Mouse (Mus musculus) liver, adult 2 months (tissue): Measurements from ENCODE around the gene Gramd4. TPM values are rescaled to one million over a fixed set of nuclear protein-coding genes. Genes with fewer than 3 reads are reported as not detected.
A peak's percentile ranks its signal among the peaks of the same experiment; 100 is the strongest.
"Not testable (repeated sequence)": the region's sequence is repeated elsewhere in the genome, so short reads cannot be mapped to it uniquely, and the experiment has no call there.

ENCODE experiments used
- DNase-seq: peaks from one replicate; pipeline ENCODE4 v3.0.0-alpha.2; 2011; ENCODE audit warnings: low read depth, low spot score; ENCODE audit errors: extremely low read depth
- H3K27ac ChIP-seq: fragments of 200-500 bp; replicated peaks from 2 replicates; pipeline ENCODE4 v1.5.1; 2012; ENCODE audit warnings: low read depth, mild to moderate bottlenecking, control low read depth, inconsistent platforms, low read length; ENCODE audit not compliant: insufficient read depth
- H3K27me3 ChIP-seq: fragments of 200-500 bp; 2 replicates; pipeline ENCODE4 v1.6.1; 2012; ENCODE audit warnings: mild to moderate bottlenecking, moderate library complexity, low read length, inconsistent platforms; ENCODE audit not compliant: control insufficient read depth, insufficient read depth
- H3K36me3 ChIP-seq: fragments of 200-500 bp; 2 replicates; pipeline ENCODE4 v1.6.1; 2012; ENCODE audit warnings: low read length, inconsistent platforms; ENCODE audit not compliant: control insufficient read depth, insufficient read depth
- H3K4me1 ChIP-seq: fragments of 200-500 bp; 2 replicates; pipeline ENCODE4 v1.6.1; 2011; ENCODE audit warnings: low read length; ENCODE audit not compliant: control insufficient read depth, insufficient read depth
- H3K4me3 ChIP-seq: fragments of 200-500 bp; 2 replicates; pipeline ENCODE4 v1.5.1; 2011; ENCODE audit warnings: low read depth, mild to moderate bottlenecking, control low read depth, low read length, moderate library complexity; ENCODE audit not compliant: insufficient read depth
- H3K79me2 ChIP-seq: fragments of 200-500 bp; 2 replicates; pipeline ENCODE4 v1.6.1; 2012; ENCODE audit warnings: inconsistent platforms, mild to moderate bottlenecking, low read length, moderate library complexity; ENCODE audit not compliant: control insufficient read depth, insufficient read depth
- H3K9ac ChIP-seq: fragments of 200-500 bp; 2 replicates; pipeline ENCODE4 v1.6.1; 2012; ENCODE audit warnings: low read depth, mild to moderate bottlenecking, control low read depth, inconsistent platforms, low read length
- CTCF ChIP-seq: fragments of 200-500 bp; IDR thresholded peaks from 2 replicates; pipeline ENCODE4 v1.5.1; 2011; ENCODE audit warnings: low read depth, low read length, control low read depth
- POLR2A ChIP-seq: fragments of 200-500 bp; IDR thresholded peaks from 2 replicates; pipeline ENCODE4 v1.6.1; 2011; ENCODE audit warnings: low read length, control low read depth; ENCODE audit not compliant: insufficient read depth; ENCODE audit errors: extremely low read depth
- WGBS: fragments of 180-500 bp; shearing (Covaris S2); methylation state at CpG from one replicate; pipeline ENCODE4 v1.1.7; 2018; 5-methylcytosine and 5-hydroxymethylcytosine counted together
- polyA plus RNA-seq: library from polyadenylated mRNA; depleted of rRNA; stranded (reverse); fragments of >200 nt; gene quantifications from 2 replicates; pipeline ENCODE4 v1.2.3, GENCODE M21; 2012
- total RNA-seq: library from RNA; depleted of rRNA; stranded (reverse); fragments of >200 nt; gene quantifications from 2 replicates; pipeline ENCODE4 v1.2.3, GENCODE M21; 2014

Gramd4 gene
- total and polyA plus RNA-seq, 2 experiments: 2.4 to 6.0 TPM

DNA sequence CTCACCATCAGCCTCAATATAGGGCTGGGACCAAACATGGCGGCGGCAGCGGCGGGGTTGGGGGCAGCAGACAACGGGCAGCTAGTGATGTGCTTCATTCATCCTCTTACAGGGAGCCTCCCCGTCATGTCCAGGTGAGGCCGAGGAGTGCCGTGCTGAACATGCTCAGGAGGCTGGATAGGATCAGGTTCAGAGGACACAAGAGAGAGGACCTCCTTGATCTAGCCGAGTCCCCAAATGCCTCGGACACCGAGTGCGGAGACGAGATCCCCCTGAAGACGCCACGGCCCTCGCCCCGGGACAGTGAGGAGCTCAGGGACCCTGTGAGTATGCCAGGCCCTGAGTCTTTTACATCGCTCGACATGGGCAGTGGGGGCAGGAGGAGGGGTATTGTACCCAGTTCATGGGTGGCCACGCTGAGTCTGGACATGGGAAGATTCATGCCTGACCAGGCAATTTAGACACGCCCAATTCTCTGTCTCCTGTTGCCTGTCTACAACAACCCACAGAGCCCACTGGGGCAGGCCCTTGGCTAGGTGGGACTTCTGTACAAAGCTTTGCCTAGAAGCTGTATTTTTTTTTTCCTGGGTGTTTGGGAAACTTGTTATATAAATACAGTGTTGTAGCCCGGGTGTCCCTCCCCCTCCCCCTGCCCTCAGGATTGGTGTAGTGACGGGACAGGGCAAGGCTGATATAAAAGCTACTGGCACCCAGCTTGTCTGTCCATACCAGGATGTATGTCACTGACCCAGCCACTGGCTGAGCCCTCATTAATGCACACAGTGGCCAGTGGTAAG lies 33.9 kb downstream of the Gramd4 start:
- Histone ChIP-seq H3K9ac (peak overlapping the region; percentile 65), H3K4me1 (peaks cover 37% of the 10 kb centered on the region)
- 85% methylated on average over 23 of the region's 23 CpGs for WGBS

DNA sequence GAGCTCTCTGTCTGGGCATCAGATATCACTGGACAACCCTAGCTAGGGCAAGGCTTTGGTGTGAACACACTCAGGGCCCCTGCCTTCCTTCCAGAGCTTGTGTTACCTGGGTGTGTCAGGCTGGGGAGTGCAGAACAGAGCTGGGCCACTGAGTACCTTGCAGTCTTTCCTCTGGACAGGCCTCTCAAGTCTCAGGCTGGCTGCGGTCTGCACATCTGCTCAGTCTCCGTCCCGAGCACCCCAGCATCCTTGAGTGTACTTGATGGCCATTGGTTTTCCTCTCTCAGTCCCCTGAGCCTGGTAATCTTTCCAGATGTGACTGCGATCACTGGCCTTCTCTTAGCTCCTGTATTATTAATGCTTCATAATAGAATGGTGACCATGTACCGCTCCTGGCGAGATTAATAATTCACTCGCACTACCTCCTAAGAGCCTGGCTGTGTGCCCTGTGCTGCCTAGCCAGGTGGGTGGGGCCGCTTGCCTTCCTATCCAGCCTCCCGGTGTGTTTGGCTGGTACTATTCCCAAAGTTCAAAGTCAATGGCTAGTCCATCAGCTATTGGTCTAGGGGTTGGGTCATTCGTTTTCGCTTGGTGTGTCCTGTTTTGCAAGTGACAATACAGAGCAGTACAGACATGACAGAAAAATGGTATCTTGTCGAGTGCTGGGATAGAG lies 34.6 kb downstream of the Gramd4 start:
- WGBS: 24% methylated on average over 12 of the region's 12 CpGs
- peaks cover 9% of the 10 kb centered on the region; the same call in 1 of the 2 replicates for H3K79me2 ChIP-seq
- H3K27me3 ChIP-seq: no peaks in the 10 kb centered on the region
- peak overlapping the region; percentile 40 for H3K4me3 ChIP-seq
- peak; percentile 99 for DNase-seq
- peak overlapping the region; percentile 65 for H3K9ac ChIP-seq
- peak overlapping the region; percentile 95 for H3K27ac ChIP-seq
- H3K4me1 ChIP-seq: peaks cover 37% of the 10 kb centered on the region
- TF ChIP-seq POLR2A (no peak), CTCF (no peak)
- no peaks in the 10 kb centered on the region for H3K36me3 ChIP-seq

More for the DNA sequence above, 33.9 kb downstream of the Gramd4 start:
- Histone ChIP-seq H3K27me3 (no peaks in the 10 kb centered on the region), H3K79me2 (peaks cover 13% of the 10 kb centered on the region; the same call in 1 of the 2 replicates), H3K36me3 (no peaks in the 10 kb centered on the region), H3K27ac (peak overlapping the region; percentile 95), H3K4me3 (peak overlapping the region; percentile 40)
- TF ChIP-seq CTCF (no peak), POLR2A (no peak)
- no peak for DNase-seq

DNA sequence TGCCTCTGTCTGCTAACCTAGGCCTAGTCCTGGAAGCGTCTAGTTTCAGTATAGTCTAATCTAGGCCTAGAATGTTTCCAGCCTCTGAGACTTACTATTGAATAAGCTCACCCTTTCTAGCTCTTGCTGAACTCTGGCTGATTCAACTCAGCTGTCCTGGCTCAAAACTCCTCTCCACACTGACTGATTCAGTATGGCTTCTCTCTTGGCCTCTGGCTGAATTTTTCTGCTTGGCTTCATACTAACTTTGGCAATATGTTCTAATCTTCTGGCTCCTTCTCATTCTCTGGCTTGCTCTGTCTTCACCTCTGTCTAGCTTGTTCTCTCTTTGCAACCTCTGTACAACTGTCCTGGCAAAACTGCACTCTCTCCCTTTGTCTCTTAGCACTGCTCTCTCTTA lies 35.7 kb downstream of the Gramd4 start:
- Histone ChIP-seq H3K79me2 (peaks cover 9% of the 10 kb centered on the region; the same call in 1 of the 2 replicates), H3K4me1 (peaks cover 37% of the 10 kb centered on the region), H3K27me3 (no peaks in the 10 kb centered on the region), H3K36me3 (no peaks in the 10 kb centered on the region), H3K9ac (no peak overlapping the region), H3K4me3 (peak overlapping the region; percentile 14; the same call in 1 of the 2 replicates), H3K27ac (peak overlapping the region; percentile 73)
- TF ChIP-seq CTCF: no peak
- TF ChIP-seq POLR2A: no peak
- DNase-seq: peak; percentile 60
- 52% methylated on average over 1 of the region's 1 CpGs for WGBS

DNA sequence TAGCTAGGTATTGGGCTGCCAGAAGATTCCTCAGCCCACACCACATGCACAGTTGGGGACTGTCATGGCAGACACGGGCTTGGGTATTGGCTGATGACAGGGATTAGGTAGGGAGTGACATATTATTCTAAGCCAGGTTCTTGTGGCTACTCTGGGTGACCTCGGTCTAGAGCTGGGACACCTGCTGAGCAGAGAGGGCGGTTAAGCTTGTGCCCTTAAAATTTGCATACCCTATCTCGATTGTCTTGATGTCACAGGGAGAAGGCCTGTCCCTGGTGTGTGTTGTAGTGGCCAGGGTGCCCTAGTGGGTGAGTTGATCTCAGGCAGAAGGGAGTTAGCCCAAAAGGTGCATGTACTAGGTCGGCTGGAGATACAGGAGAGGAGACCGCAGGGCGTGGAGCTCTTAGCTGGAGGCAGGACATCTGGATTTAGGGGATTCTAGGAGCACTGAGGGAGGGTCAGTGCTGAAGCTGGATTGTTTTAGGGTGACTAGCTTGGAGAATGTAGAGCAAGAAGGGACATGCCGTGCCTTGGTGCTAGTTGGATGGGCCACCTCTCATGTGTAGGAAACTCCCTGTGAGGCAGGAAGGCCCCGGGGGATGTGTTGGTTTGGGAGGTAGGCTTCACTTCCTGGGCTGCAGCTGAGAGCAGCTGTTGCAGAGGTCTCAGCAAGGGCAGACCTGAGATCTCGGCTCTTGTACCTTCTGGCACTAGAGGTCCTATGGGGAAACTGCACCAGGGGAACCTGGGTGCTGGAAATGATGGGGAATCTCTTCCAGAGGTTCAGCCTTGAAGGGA lies 37.0 kb downstream of the Gramd4 start:
- DNase-seq: no peak
- no peaks in the 10 kb centered on the region for H3K27me3 ChIP-seq
- peaks cover 9% of the 10 kb centered on the region; the same call in 1 of the 2 replicates for H3K79me2 ChIP-seq
- 86% methylated on average over 10 of the region's 10 CpGs for WGBS
- H3K4me3 ChIP-seq: no peak overlapping the region
- H3K27ac ChIP-seq: no peak overlapping the region
- no peak for TF ChIP-seq POLR2A
- no peak for TF ChIP-seq CTCF
- H3K4me1 ChIP-seq: peaks cover 34% of the 10 kb centered on the region
- no peaks in the 10 kb centered on the region for H3K36me3 ChIP-seq
- no peak overlapping the region for H3K9ac ChIP-seq

DNA sequence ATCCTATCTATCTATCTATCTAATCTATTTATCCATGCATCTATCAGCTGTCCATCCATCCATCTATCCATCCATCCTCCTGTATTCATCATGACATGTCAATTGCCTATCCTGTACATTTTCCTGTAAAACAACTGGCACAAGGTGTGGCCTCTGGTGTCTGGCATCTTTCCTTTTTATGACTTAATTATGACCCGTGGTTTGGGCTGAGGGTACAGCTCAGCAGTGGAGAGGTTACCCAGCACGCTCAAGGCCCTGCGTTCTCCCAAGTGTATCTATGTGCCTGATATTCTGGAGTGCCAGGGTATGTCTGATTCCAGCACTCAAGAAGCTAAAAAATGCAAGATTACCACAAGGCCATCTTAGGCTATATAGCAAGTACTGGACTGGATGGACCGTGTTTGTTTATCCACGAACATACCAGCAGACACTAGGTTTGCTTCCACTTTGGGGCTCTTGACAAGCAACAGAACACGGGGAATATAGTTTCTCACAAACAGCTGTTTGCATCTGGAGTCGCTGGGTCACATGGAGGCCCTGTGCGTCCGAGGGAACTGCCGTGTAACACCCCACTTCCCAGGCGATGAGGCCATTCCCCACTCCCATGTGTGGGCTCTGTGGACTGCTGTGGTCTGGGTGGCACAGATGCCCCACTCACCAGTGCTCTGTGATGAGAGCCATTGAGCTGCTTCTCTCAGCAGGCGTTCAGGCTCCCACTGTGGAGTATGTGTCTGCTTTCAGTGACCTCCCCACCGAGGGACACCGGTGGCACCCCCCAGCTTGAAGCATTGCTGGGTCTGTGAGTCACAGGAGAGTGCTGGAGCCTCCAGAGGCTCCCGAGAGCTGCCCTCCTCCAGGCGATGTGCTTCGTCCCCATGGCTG lies 38.5 kb downstream of the Gramd4 start:
- 87% methylated on average over 17 of the region's 17 CpGs for WGBS
- H3K27me3 ChIP-seq: no peaks in the 10 kb centered on the region
- peaks cover 20% of the 10 kb centered on the region for H3K4me1 ChIP-seq
- no peaks in the 10 kb centered on the region for H3K36me3 ChIP-seq
- H3K27ac ChIP-seq: no peak overlapping the region
- peaks cover 9% of the 10 kb centered on the region; the same call in 1 of the 2 replicates for H3K79me2 ChIP-seq
- H3K9ac ChIP-seq: no peak overlapping the region
- DNase-seq: no peak
- no peak overlapping the region for H3K4me3 ChIP-seq
- TF ChIP-seq CTCF: no peak
- no peak for TF ChIP-seq POLR2A

DNA sequence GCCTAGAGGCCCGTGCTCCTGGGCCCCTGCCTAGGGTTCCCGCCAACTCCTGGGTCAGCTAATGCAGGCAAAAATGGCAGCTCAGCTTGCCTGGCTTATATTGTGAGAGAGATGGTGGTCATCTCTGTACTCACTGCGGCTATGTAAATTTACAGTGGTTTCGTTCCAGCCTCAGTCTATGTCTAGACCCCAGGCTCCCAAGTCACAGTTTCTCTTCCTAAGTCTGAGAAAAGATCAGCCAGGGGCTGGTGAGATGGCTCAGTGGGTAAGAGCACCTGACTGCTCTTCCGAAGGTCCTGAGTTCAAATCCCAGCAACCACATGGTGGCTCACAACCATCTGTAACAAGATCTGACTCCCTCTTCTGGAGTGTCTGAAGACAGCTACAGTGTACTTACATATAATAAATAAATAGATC lies 39.1 kb downstream of the Gramd4 start:
- not testable (repeated sequence) for H3K9ac ChIP-seq, H3K36me3 ChIP-seq, H3K4me3 ChIP-seq, H3K79me2 ChIP-seq, H3K27me3 ChIP-seq, H3K27ac ChIP-seq, DNase-seq
- WGBS: 96% methylated on average over 5 of the region's 5 CpGs
- peaks cover 14% of the 10 kb centered on the region for H3K4me1 ChIP-seq
